Mouse (Mus musculus): ENCODE data around the gene Lce1l. TPM values are rescaled to one million over a fixed set of nuclear protein-coding genes. Genes with fewer than 3 reads are reported as not detected.
"Not testable (repeated sequence)": the region's sequence is repeated elsewhere in the genome, so short reads cannot be mapped to it uniquely, and the experiment has no call there.

Lce1l gene
- total RNA-seq (2014; rRNA removed) (not detected in 2 replicates), polyA plus RNA-seq (2015; fragmentation: Nextera tagmentation; extraction: Ambion mirVana) (not detected in 2 replicates)

DNA sequence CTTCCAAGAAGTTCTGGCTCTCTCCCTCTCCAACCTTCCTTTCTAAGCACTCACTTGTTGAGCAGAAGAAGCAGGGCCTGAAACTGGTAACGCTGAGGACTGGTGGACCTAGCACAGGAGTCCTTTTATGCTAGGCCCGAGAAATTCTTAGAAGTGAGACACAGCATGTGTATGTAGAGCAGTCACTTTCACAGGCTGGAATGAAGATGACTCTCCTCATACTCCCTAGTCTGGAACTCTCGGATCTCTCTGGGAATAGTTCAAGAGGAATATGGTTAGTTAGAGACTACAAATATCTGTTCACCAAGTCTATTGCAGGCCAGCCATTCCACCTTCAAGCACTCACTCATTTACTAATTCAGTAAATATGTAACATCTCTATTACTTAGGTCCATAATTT is at the start of gene Lce1l:
TSS of gene Lce1l (minus strand) at position 101 of the 400 bp plus-strand sequence.
- Histone ChIP-seq H3K9ac (no peak within 1 kb of the TSS), H3K4me3 (ENCODE audit: low read depth, low read length) (no peak within 1 kb of the TSS), H3K27me3 (ENCODE audit: insufficient read depth, low read length) (no peaks in the 10 kb centered on the region), H3K36me3 (ENCODE audit: insufficient read depth) (no peaks in the 10 kb centered on the region), H3K4me1 (ENCODE audit: insufficient read depth) (no peaks in the 10 kb centered on the region), H3K27ac (ENCODE audit: low read depth, low read length) (no peak within 1 kb of the TSS), H3K4me2 (ENCODE audit: low read depth) (no peak within 1 kb of the TSS), H3K9me3 (ENCODE audit: low read length) (no peaks in the 10 kb centered on the region)
- no peak for ATAC-seq
- 87% methylated on average over 3 of the region's 3 CpGs for WGBS
- no peak for TF ChIP-seq CTCF (IDR thresholded peaks at IDR 0.05; ENCODE audit: low read depth)
- DNase-seq, result no peak

DNA sequence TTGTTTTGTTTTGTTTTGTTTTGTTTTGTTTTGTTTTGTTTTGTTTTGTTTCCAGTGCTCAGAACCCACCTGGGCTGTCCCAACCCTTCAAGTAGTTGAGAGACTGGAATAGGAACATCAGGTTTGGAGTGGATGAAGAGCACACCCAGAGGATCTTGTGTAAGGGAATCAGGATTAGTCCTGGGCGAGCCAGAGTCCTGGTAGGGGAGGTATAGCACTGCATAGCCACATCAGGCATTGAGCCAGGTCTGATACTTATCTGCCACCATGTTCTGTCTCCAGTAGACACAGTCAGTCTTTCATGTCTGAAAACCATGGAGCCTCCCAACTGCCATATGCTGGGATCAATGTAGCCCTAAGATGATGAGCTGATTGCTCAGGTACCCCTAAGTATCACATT is 43.4 kb upstream of the Lce1l start:
- Histone ChIP-seq H3K27me3 (ENCODE audit: insufficient read depth, low read length) (no peaks in the 10 kb centered on the region), H3K4me2 (ENCODE audit: low read depth) (no peak overlapping the region), H3K4me3 (ENCODE audit: low read depth, low read length) (no peak overlapping the region), H3K27ac (ENCODE audit: low read depth, low read length) (no peak overlapping the region), H3K4me1 (ENCODE audit: insufficient read depth) (no peaks in the 10 kb centered on the region), H3K36me3 (ENCODE audit: insufficient read depth) (no peaks in the 10 kb centered on the region), H3K9ac (no peak overlapping the region), H3K9me3 (ENCODE audit: low read length) (no peaks in the 10 kb centered on the region)
- TF ChIP-seq CTCF (IDR thresholded peaks at IDR 0.05; ENCODE audit: low read depth), result no peak
- ATAC-seq, result no peak
- no peak for DNase-seq
- 67% methylated on average over 1 of the region's 1 CpGs for WGBS

DNA sequence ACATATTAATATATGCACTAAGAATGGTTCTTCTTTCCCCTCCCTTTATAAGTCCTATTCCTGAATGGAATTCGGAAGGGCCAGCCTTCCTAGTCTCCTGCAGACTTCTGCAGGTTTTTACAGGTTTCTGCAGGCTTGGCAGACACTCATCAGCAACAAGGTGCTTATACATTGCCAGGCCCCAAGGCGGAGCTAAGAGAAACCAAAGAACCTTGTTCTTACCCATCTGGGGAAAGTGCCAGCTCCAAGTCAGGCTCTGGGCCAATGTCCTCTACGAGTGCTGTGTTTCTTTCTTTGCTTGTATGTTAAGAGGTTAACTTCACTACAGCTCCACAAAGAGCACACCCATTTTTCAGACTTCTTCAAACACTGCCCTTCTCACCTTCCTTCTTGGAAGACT is 43.0 kb upstream of the Lce1l start:
- no peak overlapping the region for H3K4me2 ChIP-seq (ENCODE audit: low read depth)
- no peak for TF ChIP-seq CTCF (IDR thresholded peaks at IDR 0.05; ENCODE audit: low read depth)
- no peak overlapping the region for H3K27ac ChIP-seq (ENCODE audit: low read depth, low read length)
- no peaks in the 10 kb centered on the region for H3K36me3 ChIP-seq (ENCODE audit: insufficient read depth)
- no peak overlapping the region for H3K4me3 ChIP-seq (ENCODE audit: low read depth, low read length)
- DNase-seq (no peak), ATAC-seq (no peak)
- H3K4me1 ChIP-seq (ENCODE audit: insufficient read depth), result no peaks in the 10 kb centered on the region
- H3K27me3 ChIP-seq (ENCODE audit: insufficient read depth, low read length), result no peaks in the 10 kb centered on the region
- 48% methylated on average over 3 of the region's 3 CpGs for WGBS
- H3K9ac ChIP-seq, result no peak overlapping the region
- H3K9me3 ChIP-seq (ENCODE audit: low read length), result no peaks in the 10 kb centered on the region

DNA sequence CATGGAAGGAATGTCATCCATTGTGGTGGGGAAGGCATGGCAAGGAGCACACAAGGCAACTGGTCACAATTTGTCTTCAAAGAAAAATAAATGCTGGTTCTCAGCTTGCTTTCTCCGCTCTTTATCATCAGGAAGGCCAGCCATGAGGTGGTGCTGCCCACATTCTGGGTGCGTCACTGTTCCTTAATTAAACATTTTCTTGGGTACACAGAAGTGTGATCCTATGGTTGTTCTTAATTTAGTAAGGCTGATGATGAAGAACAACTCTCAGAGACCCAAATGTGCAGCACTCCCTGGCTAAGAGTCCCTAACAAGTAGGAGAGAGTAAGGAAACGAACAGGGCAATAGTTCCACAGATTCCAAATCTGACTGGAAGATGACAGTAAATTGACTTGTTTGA is 23.1 kb upstream of the Lce1l start:
- H3K27ac ChIP-seq (ENCODE audit: low read depth, low read length), result no peak overlapping the region
- ATAC-seq (no peak), DNase-seq (no peak)
- no peaks in the 10 kb centered on the region for H3K36me3 ChIP-seq (ENCODE audit: insufficient read depth)
- H3K9ac ChIP-seq, result no peak overlapping the region
- no peak overlapping the region for H3K4me3 ChIP-seq (ENCODE audit: low read depth, low read length)
- H3K27me3 ChIP-seq (ENCODE audit: insufficient read depth, low read length), result no peaks in the 10 kb centered on the region
- TF ChIP-seq CTCF (IDR thresholded peaks at IDR 0.05; ENCODE audit: low read depth), result no peak
- H3K4me2 ChIP-seq (ENCODE audit: low read depth), result no peak overlapping the region
- H3K4me1 ChIP-seq (ENCODE audit: insufficient read depth), result no peaks in the 10 kb centered on the region
- 85% methylated on average over 3 of the region's 3 CpGs for WGBS
- H3K9me3 ChIP-seq (ENCODE audit: low read length), result no peaks in the 10 kb centered on the region

DNA sequence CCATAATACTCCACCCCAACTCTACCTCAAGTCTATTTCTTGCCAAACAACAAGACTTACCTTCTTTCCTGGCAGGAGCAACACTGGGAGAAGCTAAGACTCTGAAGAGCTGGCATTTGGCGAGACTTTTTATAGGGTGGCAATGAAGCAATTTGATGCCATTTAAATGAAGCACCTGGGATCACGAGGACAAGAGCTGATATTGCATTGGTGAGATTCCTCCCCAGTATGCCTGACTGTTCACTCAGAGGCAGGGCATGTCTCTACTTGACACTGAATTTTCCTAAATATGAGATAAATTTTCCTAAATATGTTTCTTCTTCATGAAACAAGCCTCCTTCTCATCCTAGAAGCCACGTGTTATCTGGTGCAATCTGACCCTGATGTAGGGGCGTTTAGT is 19.0 kb upstream of the Lce1l start, which contains the start of gene 2310050C09Rik:
TSS of gene 2310050C09Rik (minus strand) at position 101 of the 400 bp plus-strand sequence.
- no peak within 1 kb of the TSS for H3K4me3 ChIP-seq (ENCODE audit: low read depth, low read length)
- no peak for TF ChIP-seq CTCF (IDR thresholded peaks at IDR 0.05; ENCODE audit: low read depth)
- 81% methylated on average over 4 of the region's 4 CpGs for WGBS
- no peaks in the 10 kb centered on the region for H3K4me1 ChIP-seq (ENCODE audit: insufficient read depth)
- ATAC-seq, result no peak
- no peak within 1 kb of the TSS for H3K9ac ChIP-seq
- no peaks in the 10 kb centered on the region for H3K36me3 ChIP-seq (ENCODE audit: insufficient read depth)
- no peaks in the 10 kb centered on the region for H3K9me3 ChIP-seq (ENCODE audit: low read length)
- no peak within 1 kb of the TSS for H3K27ac ChIP-seq (ENCODE audit: low read depth, low read length)
- no peak for DNase-seq
- H3K4me2 ChIP-seq (ENCODE audit: low read depth), result no peak within 1 kb of the TSS
- H3K27me3 ChIP-seq (ENCODE audit: insufficient read depth, low read length), result no peaks in the 10 kb centered on the region

DNA sequence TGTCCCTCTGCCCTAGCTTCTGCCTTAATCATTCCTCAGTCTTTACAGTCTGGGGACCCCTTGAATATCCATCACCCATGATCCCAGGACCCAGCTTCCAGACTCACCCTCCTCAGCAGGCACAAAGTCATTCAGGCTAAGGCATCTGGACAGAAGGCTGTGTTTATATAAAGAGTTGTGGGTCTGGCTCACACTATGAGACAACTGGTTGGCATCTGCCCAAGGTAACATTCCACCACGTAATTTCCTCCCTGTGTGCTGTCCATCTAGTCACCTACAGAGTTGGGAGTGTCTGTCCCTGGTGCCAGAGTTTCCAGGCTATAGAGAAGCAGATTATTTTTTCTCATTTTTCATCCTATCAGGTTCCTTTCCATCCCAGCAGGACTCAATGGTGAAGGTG is 24.0 kb downstream of the Lce1l start, which contains the start of gene Kprp:
TSS of gene Kprp (minus strand) at position 140 of the 400 bp plus-strand sequence.
- Histone ChIP-seq H3K27ac (ENCODE audit: low read depth, low read length) (no peak within 1 kb of the TSS), H3K27me3 (ENCODE audit: insufficient read depth, low read length) (no peaks in the 10 kb centered on the region), H3K9ac (no peak within 1 kb of the TSS), H3K4me2 (ENCODE audit: low read depth) (no peak within 1 kb of the TSS), H3K36me3 (ENCODE audit: insufficient read depth) (no peaks in the 10 kb centered on the region), H3K4me1 (ENCODE audit: insufficient read depth) (no peaks in the 10 kb centered on the region), H3K9me3 (ENCODE audit: low read length) (no peaks in the 10 kb centered on the region), H3K4me3 (ENCODE audit: low read depth, low read length) (no peak within 1 kb of the TSS)
- no peak for ATAC-seq
- no peak for TF ChIP-seq CTCF (IDR thresholded peaks at IDR 0.05; ENCODE audit: low read depth)
- no peak for DNase-seq
- 31% methylated on average over 1 of the region's 1 CpGs for WGBS

DNA sequence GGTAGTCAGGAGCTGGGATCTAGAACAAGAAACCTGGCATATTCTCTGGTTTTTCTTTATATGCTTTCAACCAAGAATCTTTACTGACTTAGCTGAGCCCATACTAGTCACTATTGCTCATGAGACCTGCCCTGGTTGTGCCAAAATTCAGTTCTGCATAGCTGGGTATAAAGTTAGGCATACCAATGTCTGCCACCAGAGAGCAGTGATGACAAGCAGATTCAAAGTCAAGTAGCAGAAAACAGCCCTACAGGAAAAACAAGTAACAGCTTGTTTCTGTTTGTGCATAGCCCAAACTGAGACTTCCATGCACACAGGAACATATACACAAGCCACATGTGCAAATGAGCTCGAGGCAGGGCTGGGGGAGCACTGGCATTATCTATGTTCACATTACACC is 25.3 kb downstream of the Lce1l start:
- Histone ChIP-seq H3K9me3 (ENCODE audit: low read length) (no peaks in the 10 kb centered on the region), H3K36me3 (ENCODE audit: insufficient read depth) (no peaks in the 10 kb centered on the region), H3K4me3 (ENCODE audit: low read depth, low read length) (no peak overlapping the region), H3K4me2 (ENCODE audit: low read depth) (no peak overlapping the region), H3K4me1 (ENCODE audit: insufficient read depth) (no peaks in the 10 kb centered on the region), H3K27me3 (ENCODE audit: insufficient read depth, low read length) (no peaks in the 10 kb centered on the region), H3K9ac (no peak overlapping the region), H3K27ac (ENCODE audit: low read depth, low read length) (no peak overlapping the region)
- peak; percentile 40; the same call in 1 of the 2 replicates for ATAC-seq
- peak; percentile 46 for TF ChIP-seq CTCF (IDR thresholded peaks at IDR 0.05; ENCODE audit: low read depth)
- WGBS, result 24% methylated on average over 1 of the region's 1 CpGs
- DNase-seq, result no peak

DNA sequence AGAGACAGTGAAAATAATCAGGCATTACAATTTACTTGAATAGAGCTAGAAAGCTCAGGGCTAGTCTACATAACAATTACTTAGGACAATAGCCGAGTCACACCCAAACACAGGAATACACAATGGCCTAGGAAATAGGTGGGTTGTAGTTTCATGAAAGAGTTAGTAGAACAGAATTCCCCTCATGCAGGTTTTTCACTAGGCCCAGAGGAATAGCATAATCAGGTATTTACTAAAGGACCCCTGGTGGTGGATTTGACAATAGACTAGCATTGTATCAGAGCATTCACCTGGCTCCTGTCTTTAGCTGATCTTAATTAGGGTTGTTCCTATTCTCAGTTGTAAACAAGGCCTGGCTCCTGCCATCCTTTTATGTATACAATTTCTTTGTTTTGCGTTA is 35.0 kb downstream of the Lce1l start:
- not testable (repeated sequence) for H3K9ac ChIP-seq; H3K27ac ChIP-seq (ENCODE audit: low read depth, low read length); H3K4me3 ChIP-seq (ENCODE audit: low read depth, low read length); H3K4me1 ChIP-seq (ENCODE audit: insufficient read depth); H3K9me3 ChIP-seq (ENCODE audit: low read length); DNase-seq; H3K4me2 ChIP-seq (ENCODE audit: low read depth); ATAC-seq; H3K36me3 ChIP-seq (ENCODE audit: insufficient read depth); H3K27me3 ChIP-seq (ENCODE audit: insufficient read depth, low read length)
- WGBS, result 91% methylated on average over 2 of the region's 2 CpGs

Measured in forebrain, postnatal 0 days (tissue).